Mouse (Mus musculus) lung, postnatal 0 days (tissue): ENCODE measurements at regions not wholly inside any gene's neighbourhood (a gene's known extent, or its start where the extent isn't known, plus 50 kb on each side); places are given as distances from the start of the nearest gene placed in this dataset.

Experiments used
- CTCF ChIP-seq: IDR thresholded peaks from 2 replicates; pipeline ENCODE4 v1.5.1; 2016; ENCODE audit warnings: antibody characterized with exemption, mild to moderate bottlenecking
- EP300 ChIP-seq: IDR thresholded peaks from 2 replicates; pipeline ENCODE4 v1.6.1; 2016; ENCODE audit warnings: antibody characterized with exemption, mild to moderate bottlenecking, control low read depth

DNA sequence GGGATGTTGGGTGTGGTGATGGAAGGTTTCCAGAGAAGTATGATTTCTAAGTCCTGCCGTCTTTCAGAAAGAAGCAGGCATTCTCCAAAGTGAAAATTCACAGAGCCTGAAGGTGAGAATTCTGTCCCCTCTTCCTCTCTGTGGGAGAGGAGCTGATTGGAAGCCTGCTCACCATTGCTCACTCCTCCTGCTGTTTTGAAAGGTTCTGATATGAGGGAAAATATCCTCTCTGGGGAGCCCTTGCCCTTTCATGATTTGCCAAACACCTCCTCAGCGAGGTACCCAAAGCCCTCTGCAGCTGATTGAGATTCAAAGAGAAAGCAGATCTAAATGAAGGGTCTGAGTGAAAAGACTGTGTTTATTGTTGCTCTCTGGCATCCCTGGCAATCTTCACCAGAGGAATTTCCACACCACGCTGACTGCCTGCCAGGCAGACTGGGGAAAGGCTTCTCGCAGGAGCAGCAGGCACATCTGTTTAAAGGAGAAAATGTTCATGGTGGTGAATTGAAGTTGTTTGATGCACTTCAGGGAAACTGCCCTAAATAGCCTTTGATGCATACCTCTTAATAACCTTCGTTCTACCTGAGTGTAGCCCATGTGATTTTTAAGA, 2194.4 kb upstream of the Lrrc6 start:
- TF ChIP-seq CTCF: no peak
- no peak for TF ChIP-seq EP300
